Mouse (Mus musculus) thymus, adult 2 months (tissue): Measurements from ENCODE around the gene Prkce. TPM values are rescaled to one million over a fixed set of nuclear protein-coding genes. Genes with fewer than 3 reads are reported as not detected.

ENCODE experiments used
- DNase-seq: peaks from one replicate; pipeline ENCODE4 v3.0.0; 2021
- H3K27ac ChIP-seq: fragments of 200-500 bp; 2 replicates; pipeline ENCODE4 v1.5.1; 2012; ENCODE audit warnings: low read length, control low read depth; ENCODE audit not compliant: control insufficient read depth, insufficient read depth
- H3K27me3 ChIP-seq: fragments of 200-500 bp; 2 replicates; pipeline ENCODE4 v1.6.1; 2012; ENCODE audit warnings: mild to moderate bottlenecking, low read length, moderate library complexity, mixed read lengths; ENCODE audit not compliant: control insufficient read depth, insufficient read depth
- H3K36me3 ChIP-seq: fragments of 200-500 bp; 2 replicates; pipeline ENCODE4 v1.6.1; 2012; ENCODE audit warnings: mild to moderate bottlenecking, low read length, moderate library complexity; ENCODE audit not compliant: control insufficient read depth, insufficient read depth
- H3K4me1 ChIP-seq: fragments of 200-500 bp; replicated peaks from 2 replicates; pipeline ENCODE4 v1.6.1; 2012; ENCODE audit warnings: low read length; ENCODE audit not compliant: control insufficient read depth, insufficient read depth
- H3K4me3 ChIP-seq: fragments of 200-500 bp; 2 replicates; pipeline ENCODE4 v1.5.1; 2012; ENCODE audit warnings: mild to moderate bottlenecking, low read length, control low read depth, moderate library complexity; ENCODE audit not compliant: control insufficient read depth, insufficient read depth
- CTCF ChIP-seq: fragments of 200-500 bp; IDR thresholded peaks from 2 replicates; pipeline ENCODE4 v1.5.1; 2012; ENCODE audit warnings: mild to moderate bottlenecking, control low read depth, low read length, moderate library complexity, borderline replicate concordance; ENCODE audit not compliant: control insufficient read depth, poor library complexity, insufficient read depth; ENCODE audit errors: extremely low read depth
- POLR2A ChIP-seq: fragments of 200-500 bp; IDR thresholded peaks from 2 replicates; pipeline ENCODE4 v1.6.1; 2012; ENCODE audit warnings: mild to moderate bottlenecking, low read length, control low read depth, moderate library complexity; ENCODE audit not compliant: control insufficient read depth, poor library complexity, insufficient read depth; ENCODE audit errors: extremely low read depth
- WGBS: fragments of 180-500 bp; shearing (Covaris S2); methylation state at CpG from one replicate; pipeline ENCODE4 v1.1.7; 2018; 5-methylcytosine and 5-hydroxymethylcytosine counted together
- polyA plus RNA-seq: library from polyadenylated mRNA; depleted of rRNA; stranded (reverse); fragments of >200 nt; gene quantifications from 2 replicates; pipeline ENCODE4 v1.2.3, GENCODE M21; 2012

Prkce gene
- polyA plus RNA-seq, 1 experiment, result 1.6 TPM

DNA sequence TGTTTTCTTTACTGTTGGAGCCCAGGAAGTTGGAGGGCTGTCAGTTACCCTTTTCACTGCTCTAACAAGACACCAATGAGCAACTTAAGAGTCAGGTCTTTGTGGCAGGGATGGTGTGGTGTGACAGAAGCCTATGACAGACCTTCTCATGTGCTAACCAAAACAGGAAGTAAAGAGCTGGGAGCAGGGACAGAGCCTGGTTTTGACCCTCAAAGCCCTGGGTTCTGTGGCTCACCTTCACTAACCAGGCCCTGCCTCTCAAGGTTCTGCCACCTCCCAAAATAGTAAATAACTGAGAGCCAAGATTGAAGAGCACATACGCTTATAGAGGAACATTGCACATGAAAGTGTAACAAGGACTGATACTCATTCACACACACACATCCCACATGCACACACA lies 268.0 kb downstream of the Prkce start:
- H3K4me1 ChIP-seq, result peaks cover 29% of the 10 kb centered on the region
- TF ChIP-seq POLR2A (no peak), CTCF (no peak)
- no peaks in the 10 kb centered on the region for H3K36me3 ChIP-seq
- no peak overlapping the region for H3K4me3 ChIP-seq
- no peak overlapping the region for H3K27ac ChIP-seq
- WGBS, result 50% methylated on average over 1 of the region's 1 CpGs
- no peak for DNase-seq
- no peaks in the 10 kb centered on the region for H3K27me3 ChIP-seq

DNA sequence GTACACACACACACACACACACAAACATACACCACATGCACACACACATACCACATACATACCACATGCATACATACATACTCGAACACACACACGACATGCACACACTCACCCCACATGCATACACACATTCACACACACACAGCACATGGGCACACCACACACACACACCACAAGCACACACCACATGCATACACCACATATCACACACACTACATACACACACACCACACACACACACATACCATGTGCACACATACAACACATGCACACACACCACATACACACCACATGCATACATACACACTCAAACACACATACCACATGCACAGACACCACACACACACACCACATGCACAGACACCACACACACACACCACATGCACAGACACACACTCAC lies 268.4 kb downstream of the Prkce start:
- TF ChIP-seq POLR2A (no peak), CTCF (no peak)
- H3K36me3 ChIP-seq, result no peaks in the 10 kb centered on the region
- H3K27me3 ChIP-seq, result no peaks in the 10 kb centered on the region
- no peak overlapping the region for H3K4me3 ChIP-seq
- 95% methylated on average over 2 of the region's 2 CpGs for WGBS
- H3K27ac ChIP-seq, result no peak overlapping the region
- no peak for DNase-seq
- peaks cover 29% of the 10 kb centered on the region for H3K4me1 ChIP-seq

DNA sequence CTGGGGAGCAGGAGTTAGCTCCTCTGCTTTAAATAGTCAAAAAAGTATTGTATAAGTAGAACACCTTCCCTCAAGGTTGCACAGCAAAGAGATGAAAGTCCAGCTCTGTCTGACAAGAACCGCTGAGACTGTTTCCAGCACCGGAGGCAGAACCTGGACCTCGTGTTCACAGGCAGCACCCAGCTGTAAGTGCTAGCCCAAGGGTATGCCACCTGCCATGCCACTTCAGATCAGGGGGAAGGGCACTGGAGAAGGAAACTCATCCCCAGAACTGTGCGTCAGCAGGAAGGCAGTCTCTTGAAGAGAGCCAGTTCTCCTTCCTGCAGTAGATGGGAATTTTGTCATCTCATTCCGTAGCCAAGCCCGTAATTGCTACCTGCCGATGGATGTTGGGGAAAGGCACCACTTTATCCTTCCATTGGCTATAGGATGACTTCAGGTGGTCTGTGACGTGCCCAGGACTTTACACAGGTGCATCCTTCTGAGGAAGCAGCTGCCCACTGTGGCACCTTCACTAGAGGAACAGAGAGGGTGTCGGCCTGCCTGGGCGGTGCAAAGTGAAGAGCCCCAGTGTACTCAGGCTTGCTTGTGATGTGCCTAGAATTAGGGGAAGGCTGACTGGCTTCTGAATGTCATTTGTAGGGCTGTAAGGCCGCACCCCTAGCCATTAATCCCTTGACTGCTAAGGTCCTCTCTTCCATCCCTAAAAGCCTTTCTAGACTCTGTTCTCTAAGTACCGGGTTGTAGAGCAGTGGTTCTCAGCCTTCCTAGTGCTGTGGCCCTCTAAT lies 269.2 kb downstream of the Prkce start:
- WGBS, result 68% methylated on average over 12 of the region's 12 CpGs
- H3K27ac ChIP-seq, result no peak overlapping the region
- no peak for DNase-seq
- H3K4me1 ChIP-seq, result peaks cover 29% of the 10 kb centered on the region
- no peaks in the 10 kb centered on the region for H3K27me3 ChIP-seq
- H3K36me3 ChIP-seq, result no peaks in the 10 kb centered on the region
- TF ChIP-seq CTCF (no peak), POLR2A (no peak)
- H3K4me3 ChIP-seq, result no peak overlapping the region

DNA sequence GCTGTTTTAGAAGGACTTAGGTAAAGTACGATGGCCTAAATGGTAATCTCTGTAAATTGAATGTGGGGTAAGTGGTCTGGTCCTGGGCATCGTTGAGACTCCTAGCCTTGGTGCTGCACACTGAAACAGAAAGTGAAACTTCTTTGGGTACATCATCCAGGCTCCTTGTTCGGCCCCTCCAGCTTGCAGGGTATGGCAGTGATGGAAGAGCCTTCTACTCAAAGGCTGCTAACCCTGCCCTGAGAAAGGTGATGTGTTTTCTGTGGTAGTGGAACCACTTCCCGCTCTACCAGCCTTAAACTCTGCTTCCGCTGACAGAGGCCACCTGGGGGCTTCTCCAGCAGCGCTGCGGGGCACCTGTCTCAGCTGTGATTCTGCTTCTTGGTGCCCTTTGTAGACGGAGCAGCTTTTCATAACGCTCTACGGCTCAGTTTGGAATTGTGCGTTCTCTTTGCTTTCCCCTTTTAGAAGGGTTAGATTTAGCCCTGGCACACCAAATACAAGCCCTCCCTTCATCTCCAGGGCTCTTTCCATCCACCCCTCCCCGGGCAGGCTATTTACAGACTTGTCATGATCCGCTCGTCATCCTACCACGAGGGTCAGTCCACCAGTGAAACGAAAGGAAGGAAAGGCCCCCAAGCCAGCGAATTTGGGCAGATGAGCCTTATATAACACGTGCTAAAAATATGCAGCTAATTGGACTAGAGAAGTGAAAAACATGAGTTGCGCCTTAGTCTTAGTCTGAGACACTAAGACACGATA lies 270.1 kb downstream of the Prkce start:
- peak; percentile 78 for DNase-seq
- no peak overlapping the region; the same call in 1 of the 2 replicates for H3K27ac ChIP-seq
- no peak for TF ChIP-seq POLR2A
- TF ChIP-seq CTCF, result 0 out of 2 replicates have a peak, but pooled peaks have one; percentile 39
- no peak overlapping the region for H3K4me3 ChIP-seq
- H3K36me3 ChIP-seq, result no peaks in the 10 kb centered on the region
- WGBS, result 10% methylated on average over 20 of the region's 20 CpGs
- H3K27me3 ChIP-seq, result no peaks in the 10 kb centered on the region
- peaks cover 29% of the 10 kb centered on the region for H3K4me1 ChIP-seq

DNA sequence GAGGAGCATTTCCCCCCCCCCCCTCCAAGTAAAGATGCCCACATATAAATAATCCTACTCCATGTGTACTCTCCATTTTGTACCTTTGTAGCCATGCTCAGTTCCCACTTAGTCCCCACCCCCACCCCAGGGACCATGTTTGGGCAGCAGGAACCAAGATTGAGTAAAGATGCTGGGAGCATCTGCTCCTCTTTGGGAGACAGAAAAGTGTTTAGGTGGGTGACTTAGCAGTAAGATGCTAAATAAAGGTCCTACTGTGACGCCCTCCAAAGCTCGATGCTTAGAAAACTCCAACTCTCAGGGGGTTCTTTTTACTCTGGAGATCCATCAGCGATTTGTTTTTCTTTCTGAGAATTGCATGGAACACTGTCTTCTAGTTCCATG lies 270.7 kb downstream of the Prkce start:
- no peak overlapping the region for H3K4me3 ChIP-seq

DNA sequence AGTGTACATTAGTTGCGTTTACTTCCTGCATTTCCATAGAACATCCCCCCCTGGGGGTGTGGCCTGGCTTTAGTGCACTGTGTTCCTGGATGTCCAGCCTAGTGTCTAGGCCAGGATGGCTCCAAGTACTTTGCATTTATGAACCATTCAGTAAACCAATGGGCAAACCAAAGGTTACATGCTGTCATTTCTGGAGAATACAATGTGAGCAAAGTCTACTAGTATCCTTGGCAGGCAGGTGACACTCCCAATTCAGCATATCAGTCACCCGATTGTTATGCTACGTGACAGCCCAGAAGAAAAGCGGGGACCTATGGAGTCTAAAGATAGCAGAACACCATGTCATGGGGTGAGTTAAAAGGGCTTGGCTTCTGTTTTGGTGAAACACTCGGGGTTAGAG lies 271.2 kb downstream of the Prkce start:
- Histone ChIP-seq H3K36me3 (no peaks in the 10 kb centered on the region), H3K27ac (no peak overlapping the region), H3K4me3 (no peak overlapping the region), H3K27me3 (no peaks in the 10 kb centered on the region), H3K4me1 (peaks cover 29% of the 10 kb centered on the region)
- TF ChIP-seq CTCF, result no peak
- TF ChIP-seq POLR2A, result no peak
- no peak for DNase-seq
- WGBS, result 95% methylated on average over 5 of the region's 5 CpGs

More for the DNA sequence above, 270.7 kb downstream of the Prkce start:
- WGBS, result 91% methylated on average over 3 of the region's 3 CpGs
- H3K4me1 ChIP-seq, result peaks cover 29% of the 10 kb centered on the region
- no peak for DNase-seq
- no peaks in the 10 kb centered on the region for H3K36me3 ChIP-seq
- H3K27ac ChIP-seq, result no peak overlapping the region
- no peaks in the 10 kb centered on the region for H3K27me3 ChIP-seq
- no peak for TF ChIP-seq CTCF
- no peak for TF ChIP-seq POLR2A

DNA sequence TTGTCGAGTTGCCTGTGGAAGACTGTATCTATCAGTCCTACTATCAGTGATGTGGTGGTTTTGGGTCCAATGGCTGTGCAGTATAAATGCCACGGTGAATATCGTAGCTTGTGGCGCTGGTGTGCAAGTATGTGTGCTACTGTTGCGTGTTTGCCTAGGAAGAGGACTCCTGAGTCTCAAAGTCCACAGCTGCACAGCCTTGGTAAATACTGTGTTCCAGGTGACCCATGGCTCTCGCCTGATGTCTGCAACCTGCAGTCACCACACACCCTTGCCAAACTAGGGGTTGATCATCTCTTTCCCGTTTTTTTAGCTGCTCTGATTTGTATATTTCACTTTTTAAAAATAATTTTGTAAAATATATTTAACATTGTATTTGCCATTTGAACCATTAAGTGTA lies 273.5 kb downstream of the Prkce start:
- no peaks in the 10 kb centered on the region for H3K36me3 ChIP-seq
- WGBS, result 92% methylated on average over 7 of the region's 7 CpGs
- H3K4me3 ChIP-seq, result no peak overlapping the region
- H3K27me3 ChIP-seq, result no peaks in the 10 kb centered on the region
- peaks cover 31% of the 10 kb centered on the region for H3K4me1 ChIP-seq
- no peak for TF ChIP-seq POLR2A
- no peak for TF ChIP-seq CTCF
- DNase-seq, result no peak
- H3K27ac ChIP-seq, result no peak overlapping the region
